Mouse (Mus musculus): ENCODE measurements around the gene Cfap43.
A peak's percentile ranks its signal among the peaks of the same experiment; 100 is the strongest.

The Cfap43 gene

DNA sequence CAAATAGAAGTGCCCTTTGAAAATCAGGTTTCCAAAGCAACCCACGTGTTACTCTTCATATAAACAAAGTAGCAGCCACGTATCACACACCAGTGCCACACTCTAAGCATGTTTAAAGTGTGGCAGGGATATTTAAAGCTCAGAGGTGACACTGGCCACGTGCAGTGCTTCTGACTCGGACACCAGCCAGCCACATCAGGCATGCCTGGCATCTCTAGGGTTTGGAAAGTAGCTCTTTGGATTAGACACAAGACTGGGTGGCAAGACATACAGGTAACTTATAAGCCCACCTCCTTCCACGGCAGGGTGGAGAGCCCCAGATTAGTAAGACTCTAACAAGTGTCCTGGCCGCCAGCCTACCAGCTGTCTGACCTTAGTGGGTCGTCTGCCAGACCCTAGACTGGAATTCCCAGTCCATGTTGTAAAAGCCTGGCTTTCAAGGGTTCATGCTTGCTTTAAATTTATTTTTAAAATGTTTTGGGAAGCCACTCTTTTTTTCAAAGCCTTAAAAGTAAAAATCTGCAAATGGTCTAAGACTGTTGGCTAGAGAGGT is 33.8 kb downstream of the Cfap43 start:
- DNase-seq (ENCODE audit: low spot score in 2 of 2): no peak

DNA sequence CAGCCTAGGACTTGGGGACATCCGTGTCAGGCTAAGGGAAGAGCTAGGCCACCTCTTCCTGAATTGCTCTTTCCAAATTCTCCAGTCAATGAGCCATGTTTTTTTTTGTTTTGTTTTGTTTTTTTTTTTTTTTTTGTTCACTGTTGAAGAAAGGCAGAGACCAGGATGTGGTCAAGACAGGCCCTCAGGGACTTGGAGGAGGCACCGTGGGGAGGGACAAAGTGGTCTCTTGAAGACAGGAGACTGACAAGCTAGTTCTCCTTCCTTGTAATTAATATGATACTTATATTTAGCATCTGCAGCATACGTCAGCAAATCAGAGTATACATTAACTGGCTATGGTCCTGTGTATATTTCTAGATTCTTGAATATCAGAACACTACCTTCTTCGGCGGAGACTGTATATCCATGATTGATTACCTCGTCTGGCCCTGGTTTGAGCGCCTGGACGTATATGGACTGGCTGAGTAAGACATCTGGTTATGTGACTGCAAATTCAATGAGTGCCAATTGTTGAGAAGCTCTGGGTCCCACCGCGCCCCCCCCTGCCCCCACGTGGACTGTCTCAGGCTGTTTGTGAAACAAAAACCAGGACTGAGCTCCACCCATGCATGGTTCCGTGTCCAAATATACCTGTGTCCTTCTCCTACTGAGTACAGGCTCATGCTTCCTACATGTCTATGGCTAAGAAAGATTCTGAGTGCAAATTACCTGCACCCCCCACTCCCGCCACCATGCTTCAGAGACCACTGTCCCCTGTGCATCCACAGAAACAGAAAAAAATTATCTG is 34.6 kb downstream of the Cfap43 start:
- no peak for DNase-seq (ENCODE audit: low spot score in 2 of 2)

DNA sequence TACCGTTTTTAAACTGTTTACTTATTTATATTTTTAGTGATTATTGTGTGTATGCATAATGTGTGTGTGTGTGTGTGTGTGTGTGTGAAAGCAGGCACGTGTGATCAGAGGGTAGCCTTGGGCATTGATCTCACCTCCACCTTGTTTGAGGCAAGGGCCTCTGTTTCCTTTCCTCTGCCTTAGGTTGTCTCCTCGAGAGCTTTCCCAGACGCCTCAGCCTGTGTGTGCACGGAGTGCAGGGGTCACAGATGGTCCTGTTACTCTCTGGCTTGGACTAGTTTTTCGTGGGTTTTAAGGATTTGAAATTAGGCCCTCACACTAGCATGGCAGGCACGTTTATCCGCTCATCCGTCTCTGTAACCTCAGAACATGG is 36.2 kb downstream of the Cfap43 start:
- DNase-seq (ENCODE audit: low spot score in 2 of 2): no peak

DNA sequence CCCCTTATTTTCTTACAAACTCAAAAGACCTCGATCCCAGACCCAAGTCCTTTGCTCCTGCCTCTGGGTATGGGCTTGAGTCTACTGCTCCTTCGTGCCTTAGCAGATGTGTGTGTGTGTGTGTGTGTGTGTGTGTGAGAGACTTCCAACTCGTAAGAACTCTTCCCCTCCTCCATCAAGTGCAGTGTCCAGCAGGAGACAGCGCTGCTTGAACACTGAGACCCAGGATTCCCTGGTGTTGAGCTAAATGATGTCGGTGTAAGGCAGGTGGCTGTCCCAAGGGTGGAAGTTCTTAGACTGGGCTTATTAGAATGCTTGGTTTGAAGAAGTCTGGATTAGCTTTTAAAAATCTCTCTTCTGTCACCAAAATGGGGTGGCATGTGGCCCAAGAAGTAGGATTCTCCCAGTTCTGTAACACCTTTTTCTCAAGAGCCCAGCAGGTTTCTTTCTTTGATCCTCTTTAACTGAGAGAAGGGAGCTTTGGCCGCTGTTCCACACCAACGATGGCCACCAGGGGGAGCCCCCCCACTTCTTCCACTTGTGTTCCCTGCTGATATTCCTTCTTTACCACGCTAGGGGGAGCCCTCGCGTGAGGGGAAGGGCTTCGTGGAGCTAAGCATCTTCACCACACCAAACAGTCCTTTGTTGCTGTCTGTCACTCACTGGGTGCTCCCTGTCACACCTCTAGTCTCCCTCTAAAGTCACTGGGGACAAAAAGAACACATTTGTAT is 36.8 kb downstream of the Cfap43 start:
- peak; percentile 36 to 64 for DNase-seq (ENCODE audit: low spot score in 2 of 2)

DNA sequence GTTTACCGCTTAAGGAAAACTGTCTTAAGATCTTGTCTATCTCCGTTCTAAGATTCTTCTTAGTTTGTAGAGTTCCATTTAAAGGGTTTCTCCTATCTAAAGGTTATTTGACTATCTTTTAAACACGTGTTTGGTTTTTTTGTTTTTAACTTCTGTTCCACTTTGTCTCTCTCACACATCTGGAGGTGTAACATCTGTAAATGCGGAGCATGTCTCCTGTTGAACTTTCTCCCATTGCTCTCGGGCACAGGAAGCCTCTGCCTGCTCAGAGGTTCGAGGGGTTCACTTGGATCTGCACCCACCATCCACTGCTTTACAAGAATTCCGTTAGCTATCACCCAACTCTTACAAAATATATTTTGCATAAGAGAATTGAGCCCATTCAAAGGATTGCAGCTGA is 37.5 kb downstream of the Cfap43 start:
- DNase-seq (ENCODE audit: low spot score in 2 of 2): no peak

DNA sequence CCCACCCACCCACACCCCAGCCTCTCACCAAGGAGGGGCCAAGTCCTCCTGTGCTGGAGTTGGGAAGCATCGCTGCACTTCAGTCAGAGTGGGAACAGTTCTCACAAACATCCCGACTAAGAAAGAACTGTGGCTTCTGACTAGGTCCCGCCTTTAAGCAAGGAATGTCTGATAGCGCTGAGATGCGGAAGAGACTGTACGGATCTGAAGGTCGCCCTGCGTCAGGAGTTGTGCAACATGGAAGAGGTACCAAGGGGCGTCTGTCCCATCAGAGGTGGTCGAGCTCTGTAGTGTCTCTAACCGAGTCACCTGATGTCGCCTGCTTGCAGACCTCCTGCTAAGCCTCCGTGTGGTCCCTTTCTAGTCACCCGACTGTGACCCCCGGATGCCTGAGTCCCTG is 42.8 kb downstream of the Cfap43 start:
- DNase-seq (ENCODE audit: low spot score in 2 of 2): no peak

DNA sequence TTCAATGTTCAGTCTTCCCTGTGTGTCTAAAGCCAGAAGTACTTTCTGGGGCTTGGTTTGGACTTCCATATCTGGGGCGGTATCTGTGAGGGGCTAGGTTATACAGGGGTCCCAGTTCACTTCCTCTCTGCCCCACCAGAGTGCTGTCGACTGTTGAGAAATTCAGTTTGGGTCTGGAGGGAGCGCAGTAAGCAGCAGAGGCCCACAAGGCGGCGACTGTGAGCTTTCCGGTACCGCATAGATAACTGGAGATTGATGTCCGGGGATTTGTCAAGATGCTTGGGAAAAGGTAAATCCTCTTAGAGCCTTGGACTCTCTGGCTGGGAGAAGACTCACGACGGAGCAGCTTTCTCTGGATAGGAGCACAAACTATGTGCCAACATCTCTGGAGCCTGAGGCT is 47.6 kb downstream of the Cfap43 start:
- no peak for DNase-seq (ENCODE audit: low spot score in 2 of 2)

DNA sequence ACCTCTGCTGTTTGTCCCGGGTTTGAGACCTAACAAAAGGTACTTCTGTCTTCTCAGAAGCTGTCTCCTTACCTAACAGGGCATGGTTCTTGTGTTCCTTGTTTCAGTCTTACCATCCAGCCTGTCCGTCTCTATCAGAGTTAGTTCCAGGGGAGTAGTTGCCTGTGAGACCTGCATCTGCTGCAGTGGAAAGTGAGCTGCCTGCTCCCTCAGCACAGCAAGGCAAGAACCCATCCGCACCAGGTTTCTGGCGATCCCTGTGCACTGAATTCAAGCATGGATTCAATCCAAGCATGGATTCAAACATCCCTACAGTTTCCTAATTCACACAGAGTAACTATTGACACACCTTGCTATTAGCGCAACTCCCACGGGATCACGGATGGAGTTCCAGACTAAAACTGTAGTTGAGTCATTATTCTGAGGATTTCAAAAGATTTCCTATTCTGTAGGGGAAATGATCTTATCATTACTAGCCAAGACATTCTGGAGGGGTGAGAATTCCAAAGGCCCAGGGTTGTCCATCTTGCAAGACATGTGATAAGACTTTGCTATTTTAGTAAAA is 48.9 kb downstream of the Cfap43 start:
- DNase-seq (ENCODE audit: low spot score in 2 of 2): no peak

DNA sequence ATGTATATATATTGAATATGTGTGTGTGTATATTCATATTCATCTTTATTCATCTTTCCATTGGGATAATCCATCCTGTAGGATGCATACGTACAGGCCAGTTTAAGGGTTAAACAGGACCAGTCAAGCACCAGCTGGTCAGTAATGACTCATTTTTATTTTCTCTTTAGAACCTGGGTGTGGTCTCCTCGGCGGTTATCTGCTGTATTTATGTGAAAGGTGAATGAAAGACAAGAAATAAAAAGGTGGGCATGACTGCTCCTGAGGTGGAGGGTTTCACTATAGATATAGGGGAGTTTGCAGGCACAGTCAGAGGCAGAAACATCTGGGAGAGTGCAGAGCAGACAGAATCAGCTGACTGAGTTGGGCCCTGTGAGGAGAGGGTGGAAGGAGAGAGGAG is 49.6 kb downstream of the Cfap43 start:
- DNase-seq (ENCODE audit: low spot score in 2 of 2): no peak

DNA sequence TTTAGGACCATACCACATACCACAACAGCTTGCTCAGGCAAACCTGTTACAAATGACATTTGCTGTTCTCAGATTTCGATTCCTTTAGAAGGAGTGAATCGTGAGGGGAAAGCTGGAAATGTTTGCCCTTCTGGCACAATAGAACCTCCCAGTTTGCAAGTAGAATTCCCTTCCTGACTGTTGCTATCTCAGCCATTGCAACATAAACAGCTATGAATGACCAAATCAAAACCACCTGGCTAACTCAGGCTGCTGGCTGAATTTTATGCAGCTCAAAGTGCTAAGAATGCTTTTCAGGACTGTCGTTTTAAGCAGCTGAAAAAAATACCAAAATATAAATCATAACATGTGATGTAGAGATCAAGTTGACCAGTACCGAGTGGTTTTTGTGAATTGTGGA is 50.1 kb downstream of the Cfap43 start:
- DNase-seq (ENCODE audit: low spot score in 2 of 2): no peak

DNA sequence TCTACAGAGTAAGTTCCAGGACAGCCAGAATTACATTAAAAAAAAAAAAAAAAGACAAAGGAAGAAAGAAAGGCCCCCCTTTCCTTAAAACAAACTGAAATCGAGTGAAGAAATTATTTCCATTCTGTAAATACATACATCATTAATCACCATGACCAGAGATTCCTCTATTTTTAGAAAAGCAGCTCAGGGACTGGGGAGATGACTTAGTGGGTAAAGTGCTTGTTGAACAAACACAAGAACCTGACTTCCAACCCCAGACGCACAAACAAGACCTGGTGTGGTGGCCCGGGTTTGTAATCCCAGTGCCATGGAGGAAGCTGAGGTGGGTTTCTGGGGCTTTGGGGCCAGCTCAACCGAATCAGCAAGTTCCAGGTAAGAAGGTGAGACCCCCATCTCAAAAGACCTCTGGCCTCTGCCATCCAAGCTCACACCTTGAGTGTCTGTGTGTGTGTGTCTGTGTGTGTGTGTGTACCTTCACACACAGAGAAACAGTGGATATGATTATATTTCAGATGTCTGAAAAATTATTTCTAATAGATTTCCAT is 51.4 kb downstream of the Cfap43 start:
- DNase-seq (ENCODE audit: low spot score in 2 of 2): no peak

DNA sequence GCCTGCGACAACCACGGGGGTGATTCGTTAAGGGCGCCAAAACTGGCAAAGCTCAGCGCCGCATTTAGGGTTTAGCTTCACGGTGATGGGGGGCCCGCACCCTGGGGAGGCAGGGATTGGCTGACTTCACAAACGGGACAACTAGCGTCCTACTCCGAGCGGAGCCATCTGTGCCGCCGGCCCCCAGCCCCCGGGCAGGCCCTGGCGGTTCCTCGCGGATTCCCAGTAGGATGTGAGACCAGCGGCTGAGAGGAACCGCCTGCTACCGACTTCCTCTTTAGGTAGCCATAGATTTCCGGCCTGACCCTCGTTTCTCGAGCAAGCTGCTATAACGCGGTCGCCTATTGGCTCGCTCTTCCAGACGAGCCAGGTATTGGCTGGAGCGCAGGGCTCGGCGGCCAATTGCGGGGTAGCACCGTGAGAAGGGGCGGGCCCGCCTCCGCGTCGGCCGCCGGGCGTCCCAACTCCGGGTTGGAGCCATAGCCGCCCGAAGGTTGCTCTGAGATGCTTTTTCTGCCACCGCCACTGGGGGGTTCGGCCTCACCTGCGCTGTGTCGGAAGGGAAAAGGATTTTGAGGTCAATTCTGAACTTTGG is 53.6 kb downstream of the Cfap43 start, which contains the start of gene Gsto2:
Gene Gsto2, plus strand, starts transcription at position 182 of the 595 bp plus-strand sequence.
- peak; percentile 89 to 91 for DNase-seq (ENCODE audit: low spot score in 2 of 2)

DNA sequence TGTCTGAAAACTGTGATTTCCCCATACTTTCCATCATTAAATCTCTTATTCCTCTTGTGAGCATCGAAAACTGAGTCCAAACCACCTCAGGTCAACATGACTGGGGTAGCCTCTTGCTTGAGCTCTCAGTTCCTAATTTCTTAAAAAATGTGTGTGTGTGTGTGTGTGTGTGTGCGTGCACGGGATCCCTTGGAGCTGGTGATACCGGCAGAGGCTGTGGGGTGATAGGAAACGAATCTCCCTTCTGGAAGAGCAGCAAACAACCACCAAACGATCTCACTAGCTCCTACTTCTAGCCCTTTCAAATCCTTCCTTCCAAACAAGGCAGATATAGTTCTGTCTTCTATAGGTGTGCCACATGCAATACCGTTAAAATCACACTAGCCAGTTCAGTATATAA is 54.4 kb downstream of the Cfap43 start:
- no peak for DNase-seq (ENCODE audit: low spot score in 2 of 2)

DNA sequence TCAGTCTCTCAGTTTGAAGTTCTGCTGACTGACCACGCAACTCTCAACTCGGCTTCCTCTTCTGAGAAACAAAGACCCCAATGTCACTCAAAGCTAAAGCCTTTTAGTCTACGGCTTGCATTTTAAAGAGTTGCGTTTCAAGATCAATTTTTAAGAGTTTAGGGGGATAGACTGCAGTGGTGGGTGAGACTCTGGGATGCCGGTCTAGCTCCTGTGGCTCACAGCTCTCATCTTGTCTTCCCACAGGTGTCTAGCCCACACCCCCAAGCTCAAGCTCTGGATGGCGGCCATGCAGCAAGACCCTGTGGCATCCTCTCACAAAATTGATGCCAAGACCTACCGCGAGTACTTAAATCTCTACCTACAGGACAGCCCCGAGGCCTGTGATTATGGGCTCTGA is 55.0 kb downstream of the Cfap43 start:
- DNase-seq (ENCODE audit: low spot score in 2 of 2): no peak

DNA sequence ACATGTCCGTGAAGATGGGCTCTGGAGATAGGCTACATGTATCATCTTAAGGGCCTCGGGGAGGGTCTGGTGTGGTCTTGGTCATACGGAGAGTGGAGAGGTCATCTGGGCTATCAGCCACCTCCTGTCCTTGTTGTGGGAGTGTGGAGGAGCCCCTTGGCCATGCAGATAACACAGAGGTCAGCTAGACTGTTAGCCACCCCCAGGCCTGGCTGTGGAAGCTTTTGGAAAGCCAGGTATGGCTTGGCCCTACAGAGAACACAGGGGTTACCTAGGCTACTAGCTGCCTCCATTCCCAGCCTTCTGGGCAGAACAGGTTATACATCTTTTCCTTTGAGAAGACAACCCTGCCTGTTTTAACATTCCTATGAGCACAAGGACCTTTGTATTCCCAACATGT is 56.5 kb downstream of the Cfap43 start:
- no peak for DNase-seq (ENCODE audit: low spot score in 2 of 2)

DNA sequence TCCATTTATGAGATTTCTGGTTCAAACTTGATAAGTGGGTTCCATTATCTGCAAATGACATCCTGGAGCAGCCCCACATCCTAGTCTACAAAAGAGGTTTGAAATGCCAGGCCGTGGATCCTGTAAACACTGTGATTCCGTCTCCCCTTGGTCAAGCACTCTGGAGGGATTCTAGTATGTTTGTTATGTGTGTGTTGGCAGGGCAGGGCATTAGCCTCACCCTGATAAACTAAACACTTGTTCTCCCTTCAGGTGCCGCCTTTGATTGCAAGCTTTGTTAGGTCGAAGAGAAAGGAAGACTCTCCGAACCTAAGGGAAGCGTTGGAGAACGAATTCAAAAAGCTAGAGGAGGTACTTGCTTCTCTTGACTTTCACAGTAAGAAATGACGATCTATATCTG is 59.9 kb downstream of the Cfap43 start:
- no peak for DNase-seq (ENCODE audit: low spot score in 2 of 2)

DNA sequence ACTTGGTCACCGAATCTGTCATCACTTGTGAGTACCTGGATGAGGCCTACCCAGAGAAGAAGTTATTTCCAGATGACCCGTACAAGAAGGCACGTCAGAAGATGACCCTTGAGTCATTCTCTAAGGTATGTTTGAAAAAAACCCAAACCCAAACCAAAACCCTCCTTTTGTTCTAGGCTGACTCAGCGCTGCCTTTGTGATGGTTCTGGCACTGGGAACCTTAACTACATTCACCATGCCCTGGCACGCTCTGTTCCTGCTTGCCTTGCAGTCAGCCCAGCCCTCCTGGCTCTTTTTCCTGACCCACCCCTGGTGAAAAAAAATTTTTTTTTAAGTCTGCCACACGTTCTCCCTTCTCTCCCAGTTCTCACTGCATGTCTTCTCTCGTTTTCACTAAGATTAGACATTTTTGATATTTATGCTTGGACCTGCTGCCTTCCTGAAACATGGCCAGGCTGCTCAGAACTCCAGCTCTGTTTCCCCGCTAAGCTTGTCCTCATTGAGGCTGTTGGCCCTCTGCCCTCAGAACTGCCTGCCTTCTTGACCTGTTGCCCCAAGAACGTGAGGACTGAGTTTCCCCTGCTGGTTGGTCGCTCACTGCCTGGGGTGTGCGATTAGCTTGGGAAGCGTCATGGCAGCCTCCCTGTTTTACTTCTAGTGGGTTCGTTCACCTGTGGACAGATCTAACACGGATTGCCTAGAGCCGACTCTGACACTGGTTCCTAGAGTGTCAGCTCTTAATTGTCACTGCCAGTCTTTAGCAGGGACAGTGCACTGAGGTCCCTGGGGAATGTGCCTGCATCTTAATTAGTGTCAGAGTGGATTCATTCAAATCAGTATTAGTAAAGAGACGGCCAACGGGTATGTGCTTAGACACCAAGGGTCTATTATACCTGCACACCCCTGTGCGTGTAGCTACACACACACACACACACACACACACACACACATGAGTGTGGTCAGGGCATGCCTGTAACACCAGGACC is 60.8 kb downstream of the Cfap43 start:
- no peak for DNase-seq (ENCODE audit: low spot score in 2 of 2)

DNA sequence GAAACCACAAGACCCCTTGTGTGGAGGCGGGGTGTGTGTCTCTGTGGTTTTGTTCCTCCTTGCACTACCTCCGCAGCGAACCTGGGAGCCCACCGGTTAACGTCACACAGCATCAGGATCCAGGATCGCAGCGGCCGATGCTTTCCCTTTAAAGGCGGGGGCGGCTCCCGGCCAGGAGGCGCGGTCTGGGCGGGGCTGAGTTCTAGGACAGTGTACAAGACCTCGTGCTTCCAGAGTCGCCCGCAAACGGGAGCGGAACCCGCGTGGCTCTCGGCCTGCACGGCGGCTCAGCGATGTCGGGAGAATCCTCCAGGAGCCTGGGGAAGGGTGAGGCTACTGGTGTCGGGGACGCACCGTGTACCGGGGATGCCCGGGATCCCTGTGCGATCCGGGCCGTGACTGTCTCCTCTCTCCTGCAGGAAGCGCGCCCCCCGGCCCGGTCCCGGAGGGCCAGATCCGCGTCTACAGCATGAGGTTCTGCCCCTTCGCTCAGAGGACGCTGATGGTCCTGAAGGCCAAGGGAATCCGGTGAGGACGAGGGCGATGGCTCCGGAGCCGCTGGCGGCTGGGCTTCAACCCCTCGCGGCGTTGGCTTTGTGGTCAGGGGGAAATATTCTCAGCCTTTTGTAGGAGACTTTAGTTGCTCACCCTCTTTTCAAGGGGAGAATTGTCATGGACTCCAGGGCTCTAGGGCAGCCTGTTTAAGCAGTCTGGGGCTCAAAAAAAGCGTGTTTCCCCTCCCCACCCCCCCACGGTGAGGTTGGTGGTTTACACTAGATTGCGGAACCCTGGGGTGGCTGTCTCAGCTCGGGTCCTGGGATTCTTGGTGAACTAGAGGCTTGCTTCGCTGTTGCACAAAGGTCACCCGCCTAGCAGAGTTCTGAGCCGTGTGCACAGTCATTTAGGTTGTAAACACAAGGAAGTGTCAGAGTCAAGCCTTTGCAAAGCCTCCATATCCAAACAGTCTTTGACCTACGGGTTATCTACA is 64.0 kb downstream of the Cfap43 start, which contains the start of gene Gsto1:
Gene Gsto1, plus strand, starts transcription at position 175 of the 988 bp plus-strand sequence.
- peak; percentile 80 to 84 for DNase-seq (ENCODE audit: low spot score in 2 of 2)

Data from frontal cortex, postnatal 14 days (tissue).